Mouse (Mus musculus) heart, embryonic 16.5 days (tissue): ENCODE measurements around the gene Pf4. TPM values are rescaled to one million over a fixed set of nuclear protein-coding genes. Genes with fewer than 3 reads are reported as not detected.

Experiments
- ATAC-seq: fragments of 200-750 bp; cut with Nextera tagmentation; replicated peaks from 2 replicates; pipeline ENCODE4 v1.8.0; 2017; ENCODE audit warnings: moderate number of reproducible peaks; ENCODE audit not compliant: insufficient read depth, low FRiP score; ENCODE audit errors: extremely low read depth
- H3K27ac ChIP-seq: fragments of 300-500 bp; sonication (generic); 2 replicates; pipeline ENCODE4 v1.5.1; 2014; ENCODE audit warnings: mild to moderate bottlenecking, low read length, control low read depth, moderate library complexity
- H3K27me3 ChIP-seq: fragments of 300-500 bp; sonication (generic); 2 replicates; pipeline ENCODE4 v1.6.1; 2014; ENCODE audit warnings: low read length, mixed read lengths; ENCODE audit not compliant: control insufficient read depth, insufficient read depth
- H3K36me3 ChIP-seq: fragments of 300-500 bp; sonication (generic); 2 replicates; pipeline ENCODE4 v1.6.1; 2014; ENCODE audit not compliant: control insufficient read depth, insufficient read depth
- H3K4me1 ChIP-seq: fragments of 300-500 bp; sonication (generic); 2 replicates; pipeline ENCODE4 v1.6.1; 2014; ENCODE audit warnings: low read length, mixed read lengths; ENCODE audit not compliant: control insufficient read depth, insufficient read depth
- H3K4me2 ChIP-seq: fragments of 300-500 bp; sonication (generic); 2 replicates; pipeline ENCODE4 v1.6.1; 2014; ENCODE audit warnings: low read depth, mild to moderate bottlenecking, control low read depth, low read length
- H3K4me3 ChIP-seq: fragments of 300-500 bp; sonication (generic); 2 replicates; pipeline ENCODE4 v1.5.1; 2014; ENCODE audit warnings: mild to moderate bottlenecking, control low read depth, low read length
- H3K9ac ChIP-seq: fragments of 300-500 bp; sonication (generic); 2 replicates; pipeline ENCODE4 v1.6.1; 2014; ENCODE audit warnings: low read length, control low read depth
- H3K9me3 ChIP-seq: fragments of 300-500 bp; sonication (generic); replicated peaks from 2 replicates; pipeline ENCODE4 v1.6.1; 2016; ENCODE audit warnings: low read length; ENCODE audit not compliant: control insufficient read depth
- WGBS: fragments of 180-500 bp; shearing (Covaris S2); extraction: QIAGEN DNeasy Blood & Tissue Kit; methylation state at CpG from one replicate; pipeline ENCODE4 v1.1.7; 2014; 5-methylcytosine and 5-hydroxymethylcytosine counted together
- microRNA-seq: library from miRNA; unstranded; fragments of <30 nt; microRNA quantifications from one replicate; pipeline ENCODE4, GENCODE M21; 2017
- polyA plus RNA-seq: library from polyadenylated mRNA; unstranded; fragments of >200 nt; fragmentation: Nextera tagmentation; extraction: Ambion mirVana; gene quantifications from 2 replicates; pipeline ENCODE4 v1.2.1, GENCODE M21; 2015

The Pf4 gene
- polyA plus RNA-seq, 1 experiment from 2014 or later = 38.9 TPM

GRCm38 (mm10) chr5:90804574-90804973, 32.3 kb downstream of the Pf4 start:
- Histone ChIP-seq H3K4me3 (no peak overlapping the region), H3K27ac (no peak overlapping the region), H3K9ac (no peak overlapping the region), H3K9me3 (no peaks in the 10 kb centered on the region), H3K27me3 (no peaks in the 10 kb centered on the region), H3K4me2 (no peak overlapping the region), H3K36me3 (no peaks in the 10 kb centered on the region), H3K4me1 (no peaks in the 10 kb centered on the region)
- ATAC-seq = no peak

- no peak overlapping the region for H3K4me3 ChIP-seq
These were observed 33.8 kb downstream of the Pf4 start for GRCm38 (mm10) chr5:90806050-90806449.

GRCm38 (mm10) chr5:90807176-90807950, 35.1 kb downstream of the Pf4 start:
- Histone ChIP-seq H3K27ac (no peak overlapping the region), H3K9me3 (no peaks in the 10 kb centered on the region), H3K9ac (no peak overlapping the region), H3K27me3 (no peaks in the 10 kb centered on the region), H3K36me3 (no peaks in the 10 kb centered on the region), H3K4me3 (no peak overlapping the region), H3K4me1 (no peaks in the 10 kb centered on the region), H3K4me2 (no peak overlapping the region)
- ATAC-seq = no peak
- 77% methylated on average over 3 of the region's 3 CpGs for WGBS

More at GRCm38 (mm10) chr5:90806050-90806449, 33.8 kb downstream of the Pf4 start:
- no peak for ATAC-seq
- H3K27me3 ChIP-seq = no peaks in the 10 kb centered on the region
- H3K27ac ChIP-seq = no peak overlapping the region
- no peaks in the 10 kb centered on the region for H3K9me3 ChIP-seq
- no peaks in the 10 kb centered on the region for H3K4me1 ChIP-seq
- H3K9ac ChIP-seq = no peak overlapping the region
- no peaks in the 10 kb centered on the region for H3K36me3 ChIP-seq
- H3K4me2 ChIP-seq = no peak overlapping the region

GRCm38 (mm10) chr5:90819756-90820155, 47.5 kb downstream of the Pf4 start:
- H3K9me3 ChIP-seq = no peaks in the 10 kb centered on the region
- no peak overlapping the region for H3K4me3 ChIP-seq
- no peaks in the 10 kb centered on the region for H3K4me1 ChIP-seq
- no peaks in the 10 kb centered on the region for H3K36me3 ChIP-seq
- H3K27me3 ChIP-seq = no peaks in the 10 kb centered on the region
- no peak overlapping the region for H3K27ac ChIP-seq
- H3K4me2 ChIP-seq = no peak overlapping the region
- no peak for ATAC-seq
- H3K9ac ChIP-seq = no peak overlapping the region

Small RNA genes lying within 50 kb of the gene (microRNA-seq; reads per million reads assigned to microRNA genes)
- gene Gm24322 = not detected

Other genes starting within 250 kb of the Pf4 start
- gene 5830473C10Rik, start 211.3 kb upstream of the Pf4 start, polyA plus RNA-seq = not detected in 2 replicates
- 0.62 and 1.6 TPM in 2 replicates for gene Rassf6, start 131.8 kb upstream of the Pf4 start, polyA plus RNA-seq
- gene Cxcl5, start 13.1 kb upstream of the Pf4 start, polyA plus RNA-seq = 0.14 TPM in 1 of 2 replicates, not detected in the other
- 2.8 and 2.9 TPM in 2 replicates for gene Ppbp, start 3.9 kb upstream of the Pf4 start, polyA plus RNA-seq
- gene Cxcl3, start 13.7 kb downstream of the Pf4 start, polyA plus RNA-seq = 0.24 TPM in 1 of 2 replicates, not detected in the other
- gene Cxcl15, start 22.1 kb downstream of the Pf4 start, polyA plus RNA-seq = 0.46 and 2.2 TPM in 2 replicates
- gene Cxcl1, start 118.8 kb downstream of the Pf4 start, polyA plus RNA-seq = 0.85 and 0.92 TPM in 2 replicates
- gene Cxcl2, start 131.4 kb downstream of the Pf4 start, polyA plus RNA-seq = not detected in 2 replicates
- gene Mthfd2l, start 158.7 kb downstream of the Pf4 start, polyA plus RNA-seq = 24.2 and 25.2 TPM in 2 replicates